Mouse (Mus musculus): ENCODE results near the gene Mapkapk2.

DNA sequence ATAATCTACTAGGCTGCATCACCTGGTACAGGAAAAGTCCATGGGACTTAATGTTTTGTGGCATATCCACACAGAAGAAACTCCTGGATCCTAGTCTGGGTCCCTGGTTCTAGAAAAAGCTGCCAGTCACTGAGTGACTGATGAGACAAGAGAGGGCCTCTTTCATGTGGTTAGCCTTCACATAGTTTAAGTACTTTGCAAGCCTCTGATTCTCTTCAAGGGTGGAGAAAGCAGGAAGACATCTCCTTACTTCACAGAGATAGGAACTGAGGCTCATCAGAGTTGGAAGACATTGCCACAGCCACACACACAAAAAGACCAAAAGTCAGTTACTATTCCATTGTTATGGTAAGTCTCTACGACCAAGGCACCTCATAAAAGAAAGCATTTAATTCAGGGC, 91.6 kb downstream of the Mapkapk2 start:
- TF ChIP-seq GATA1 (IDR thresholded peaks at IDR 0.05; ENCODE audit: low read length) (no peak), TAL1 (IDR thresholded peaks at IDR 0.05; ENCODE audit: low read length) (no peak)
